ENCODE assay signal across 17 mouse cellular contexts in the genomic region with DNA sequence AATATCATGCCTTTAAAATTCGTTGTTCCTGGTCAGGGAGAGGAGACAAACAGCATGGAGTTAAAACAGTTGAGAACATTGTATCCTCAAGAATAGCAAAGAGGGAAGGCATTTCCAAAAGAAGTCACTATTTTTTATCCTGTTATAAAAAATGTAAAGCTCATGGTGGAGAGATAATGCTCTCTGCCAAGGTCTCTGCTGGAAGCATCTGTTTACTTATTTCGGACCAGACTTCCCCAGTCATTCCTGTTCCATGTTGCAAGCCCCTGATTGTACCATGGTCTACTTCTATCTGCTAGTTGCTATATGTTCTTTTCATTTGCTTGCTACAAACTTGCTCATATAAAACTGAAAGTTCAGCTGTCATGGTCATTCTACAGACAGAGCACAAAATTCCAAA.
"Had no signal": no experiment of that assay in that cellular context is flagged by ENCODE, and none has a peak within 500 bp of the region (broad histone marks: within the 10 kb centered on the region; RNA-seq: fewer than 3 reads in every experiment).

No protein-coding gene starts in this region.

- ATAC-seq: liver, postnatal 0 days; midbrain, embryonic 16.5 days had no signal

- H3K27me3 ChIP-seq: limb, embryonic 12.5 days; liver, embryonic 13.5 days; lung, embryonic 15.5 days; megakaryocyte, embryonic 14.5 days; neural tube, embryonic 13.5 days had no signal

- H3K4me3 ChIP-seq: layer of hippocampus, adult 2 months; limb, embryonic 12.5 days; liver, embryonic 13.5 days; lung, embryonic 15.5 days; megakaryocyte, embryonic 14.5 days; neural tube, embryonic 13.5 days had no signal

- H3K4me1 ChIP-seq: limb, embryonic 12.5 days; liver, embryonic 13.5 days; lung, embryonic 15.5 days; megakaryocyte, embryonic 14.5 days; neural tube, embryonic 13.5 days had no signal

- H3K36me3 ChIP-seq: limb, embryonic 12.5 days; liver, embryonic 13.5 days; lung, embryonic 15.5 days; neural tube, embryonic 13.5 days had no signal

- H3K9me3 ChIP-seq: limb, embryonic 12.5 days; liver, embryonic 13.5 days; lung, embryonic 15.5 days; megakaryocyte, embryonic 14.5 days; neural tube, embryonic 13.5 days had no signal

- DNase-seq: kidney, postnatal 10 days; kidney, postnatal 4 days; liver; liver, embryonic 13.5 days; liver, postnatal 0 days; lung, postnatal 14 days; retina, postnatal 1 day; right cerebral cortex, postnatal 25 days; thymus, postnatal 4 days had no signal

- H3K27ac ChIP-seq: layer of hippocampus, adult 2 months; limb, embryonic 12.5 days; liver, embryonic 13.5 days; lung, embryonic 15.5 days; macrophage; neural tube, embryonic 13.5 days; stomach, postnatal 0 days had no signal
